ENCODE assay signal across 14 mouse cellular contexts in the genomic region with DNA sequence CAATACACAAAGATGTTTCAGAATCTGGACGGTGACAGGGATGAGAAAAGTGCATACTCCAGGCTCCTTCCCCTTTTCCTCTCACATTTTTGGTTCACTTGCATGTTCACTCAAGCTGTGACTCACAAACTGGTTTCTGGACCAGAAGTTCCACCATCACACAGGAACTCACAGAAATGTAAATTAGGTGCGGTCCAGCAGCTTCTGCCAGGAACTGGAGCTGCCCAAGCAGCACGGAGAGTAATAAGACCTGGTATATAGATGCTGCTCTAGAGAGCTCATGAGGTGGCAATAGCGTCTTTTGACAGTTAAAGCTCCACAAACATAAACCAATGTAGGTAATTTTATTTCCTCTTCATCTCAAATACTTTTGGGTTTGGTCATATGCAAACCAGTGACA.
"Had no signal": no experiment of that assay in that cellular context is flagged by ENCODE, and none has a peak within 500 bp of the region (broad histone marks: within the 10 kb centered on the region; RNA-seq: fewer than 3 reads in every experiment).

No protein-coding gene starts in this region.

- H3K27ac ChIP-seq: kidney, postnatal 0 days; layer of hippocampus, adult 2 months; limb, embryonic 13.5 days; liver, embryonic 14.5 days; midbrain, embryonic 12.5 days; neural tube, embryonic 15.5 days; stomach, embryonic 15.5 days had no signal

- H3K36me3 ChIP-seq: limb, embryonic 13.5 days; midbrain, embryonic 12.5 days; neural tube, embryonic 15.5 days; stomach, embryonic 15.5 days had no signal

- H3K27me3 ChIP-seq: limb, embryonic 13.5 days; midbrain, embryonic 12.5 days; neural tube, embryonic 15.5 days; stomach, embryonic 15.5 days had no signal

- H3K4me3 ChIP-seq: layer of hippocampus, adult 2 months; limb, embryonic 13.5 days; midbrain, embryonic 12.5 days; myocyte; neural tube, embryonic 15.5 days; stomach, embryonic 15.5 days had no signal

- H3K9me3 ChIP-seq: limb, embryonic 13.5 days; midbrain, embryonic 12.5 days; neural tube, embryonic 15.5 days; stomach, embryonic 15.5 days had no signal

- H3K4me1 ChIP-seq: limb, embryonic 13.5 days; midbrain, embryonic 12.5 days; neural tube, embryonic 15.5 days; stomach, embryonic 15.5 days had no signal

- DNase-seq: kidney, adult 9 months; kidney, postnatal 4 days; left cerebral cortex, postnatal 4 days; right cerebral cortex, postnatal 4 days; thymus, adult 2 months; thymus, postnatal 25 days had no signal
